ENCODE assay signal across 11 mouse cellular contexts in the genomic region with DNA sequence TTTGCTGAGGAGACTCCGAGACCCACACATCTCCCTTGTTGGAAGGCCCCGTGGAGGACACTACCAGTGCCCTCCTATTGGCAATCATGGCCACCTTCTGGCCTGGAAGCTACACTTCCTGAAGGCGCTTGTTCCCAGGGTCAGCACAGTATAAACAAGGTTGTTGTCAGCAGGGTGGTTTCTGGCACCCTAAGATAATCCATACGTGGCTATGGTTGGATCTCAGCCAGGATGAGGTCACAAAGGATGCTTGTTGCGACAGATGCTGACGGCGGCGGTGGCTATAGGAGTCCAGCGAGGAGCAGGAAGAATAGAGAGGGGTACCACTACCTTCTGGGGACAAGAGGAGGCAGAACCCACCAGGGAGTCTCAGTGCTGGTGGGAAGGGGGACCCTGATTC. TPM values are rescaled to one million over a fixed set of nuclear protein-coding genes. Genes with fewer than 3 reads are reported as not detected.
A peak's percentile ranks its signal among the peaks of the same experiment; 100 is the strongest.
DNase-seq lines count a peak whose midpoint lies in the region; ATAC-seq and TF ChIP-seq lines count a peak whose summit lies in the region.
"Had no signal": no experiment of that assay in that cellular context is flagged by ENCODE, and none has a peak within 500 bp of the region (broad histone marks: within the 10 kb centered on the region; RNA-seq: fewer than 3 reads in every experiment).

No protein-coding gene starts in this region.

- no peak for ATAC-seq in kidney, embryonic 14.5 days (ENCODE audit: low FRiP score, low TSS enrichment)
- no peak for ATAC-seq in limb, embryonic 13.5 days (ENCODE audit: low FRiP score, low read depth)

- H3K27ac ChIP-seq in kidney, embryonic 14.5 days (ENCODE audit: low read depth, low read length): peak overlapping the region; percentile 14; the same call in 1 of the 2 replicates
- peak overlapping the region; percentile 82 for H3K27ac ChIP-seq in bone marrow macrophage, adult 2 months (ENCODE audit: insufficient read depth, low read depth, low read length)
- H3K27ac ChIP-seq in limb, embryonic 13.5 days: peak overlapping the region; percentile 22; the same call in 1 of the 2 replicates
- H3K27ac ChIP-seq in small intestine, adult 2 months (ENCODE audit: insufficient read depth, low read depth, low read length): peak overlapping the region; percentile 97
- H3K27ac ChIP-seq in left cerebral cortex, adult 2 months: no peak overlapping the region
- H3K27ac ChIP-seq: embryonic facial prominence, embryonic 13.5 days had no signal

- no peak for TF ChIP-seq POLR2A in bone marrow macrophage, adult 2 months (IDR thresholded peaks at IDR 0.05; ENCODE audit: borderline replicate concordance, low read depth, low read length)
- TF ChIP-seq POLR2A in small intestine, adult 2 months (IDR thresholded peaks at IDR 0.05; ENCODE audit: low read depth, low read length): no peak

- no peak overlapping the region for H3K4me2 ChIP-seq in kidney, embryonic 14.5 days (replicated peaks; ENCODE audit: low read depth, low read length)
- no peak overlapping the region for H3K4me2 ChIP-seq in limb, embryonic 13.5 days (replicated peaks)
- H3K4me2 ChIP-seq: embryonic facial prominence, embryonic 13.5 days had no signal

- H3K27me3 ChIP-seq in kidney, embryonic 14.5 days (ENCODE audit: control insufficient read depth, insufficient read depth, low read length): no peaks in the 10 kb centered on the region
- no peaks in the 10 kb centered on the region for H3K27me3 ChIP-seq in limb, embryonic 13.5 days
- H3K27me3 ChIP-seq in small intestine, adult 2 months (ENCODE audit: control insufficient read depth, insufficient read depth, low read length): no peaks in the 10 kb centered on the region
- H3K27me3 ChIP-seq: embryonic facial prominence, embryonic 13.5 days had no signal

- intact Hi-C loops in left cerebral cortex, adult 2 months (cut with DNase I): no loop called here

- H3K36me3 ChIP-seq in kidney, embryonic 14.5 days (ENCODE audit: control insufficient read depth, insufficient read depth, low read length): no peaks in the 10 kb centered on the region
- H3K36me3 ChIP-seq in limb, embryonic 13.5 days: no peaks in the 10 kb centered on the region
- H3K36me3 ChIP-seq in small intestine, adult 2 months (ENCODE audit: control insufficient read depth, insufficient read depth, low read length): no peaks in the 10 kb centered on the region
- H3K36me3 ChIP-seq: embryonic facial prominence, embryonic 13.5 days had no signal

- H3K9ac ChIP-seq in kidney, embryonic 14.5 days (ENCODE audit: low read depth, low read length): no peak overlapping the region
- peak overlapping the region; percentile 13; the same call in 1 of the 2 replicates for H3K9ac ChIP-seq in limb, embryonic 13.5 days
- H3K9ac ChIP-seq: embryonic facial prominence, embryonic 13.5 days had no signal

- no peaks in the 10 kb centered on the region for H3K9me3 ChIP-seq in kidney, embryonic 14.5 days (ENCODE audit: control insufficient read depth, low read length)
- no peaks in the 10 kb centered on the region for H3K9me3 ChIP-seq in limb, embryonic 13.5 days
- H3K9me3 ChIP-seq: embryonic facial prominence, embryonic 13.5 days had no signal

- no peak overlapping the region for H3K4me3 ChIP-seq in kidney, embryonic 14.5 days (ENCODE audit: low read length)
- 0 out of 2 replicates have a peak overlapping the region, but pooled peaks have one; percentile 1 for H3K4me3 ChIP-seq in bone marrow macrophage, adult 2 months (ENCODE audit: insufficient read depth, low read length)
- no peak overlapping the region for H3K4me3 ChIP-seq in limb, embryonic 13.5 days
- H3K4me3 ChIP-seq in small intestine, adult 2 months (ENCODE audit: low read depth, low read length): no peak overlapping the region
- H3K4me3 ChIP-seq in left cerebral cortex, adult 2 months: no peak overlapping the region
- H3K4me3 ChIP-seq: embryonic facial prominence, embryonic 13.5 days; heart, adult 2 months had no signal

- H3K4me1 ChIP-seq in kidney, embryonic 14.5 days (ENCODE audit: control insufficient read depth, insufficient read depth, low read length): peaks cover 40% of the 10 kb centered on the region
- peaks cover 56% of the 10 kb centered on the region for H3K4me1 ChIP-seq in bone marrow macrophage, adult 2 months (ENCODE audit: control insufficient read depth, insufficient read depth, low read length)
- H3K4me1 ChIP-seq in limb, embryonic 13.5 days: peaks cover 54% of the 10 kb centered on the region
- H3K4me1 ChIP-seq in small intestine, adult 2 months (ENCODE audit: control insufficient read depth, insufficient read depth, insufficient read length, low read length): peaks cover 57% of the 10 kb centered on the region

- TF ChIP-seq CTCF in bone marrow macrophage, adult 2 months (IDR thresholded peaks at IDR 0.05; ENCODE audit: low read depth, low read length): no peak
- no peak for TF ChIP-seq CTCF in small intestine, adult 2 months (IDR thresholded peaks at IDR 0.05; ENCODE audit: extremely low read depth, insufficient read length, insufficient replicate concordance, low read depth, low read length)
- no peak for TF ChIP-seq CTCF in left cerebral cortex, adult 2 months (IDR thresholded peaks at IDR 0.05)

- no peak for DNase-seq in kidney, adult 11 months
- DNase-seq in frontal cortex, postnatal 36 days (ENCODE audit: low spot score in 2 of 2): no peak
- no peak for DNase-seq in left cerebral cortex, adult 2 months (ENCODE audit: extremely low spot score in 1 of 2, low spot score in 2 of 2)
- DNase-seq in c-Kit-positive CD71-positive TER-119-positive erythroid progenitor cells, embryonic 14.5 days (ENCODE audit: low spot score): no peak

- WGBS in kidney, embryonic 14.5 days: 74% methylated on average over 9 of the region's 9 CpGs
- WGBS in limb, embryonic 13.5 days: 73% methylated on average over 9 of the region's 9 CpGs
- 27% methylated on average over 9 of the region's 9 CpGs for WGBS in small intestine, adult 2 months

RNA-seq across cellular contexts. Expression of a gene that starts 4.5 kb away (rescaled TPM):
- polyA plus RNA-seq in kidney, embryonic 14.5 days (2014; fragmentation: Nextera tagmentation; extraction: Ambion mirVana): 129 and 174 TPM in 2 replicates
- polyA plus RNA-seq in bone marrow macrophage, adult 2 months (2012; ENCODE audit: insufficient read depth, insufficient read length, missing spikeins): 56.8 and 70.1 TPM in 2 replicates
- polyA plus RNA-seq in limb, embryonic 13.5 days (2015; fragmentation: Nextera tagmentation; extraction: Ambion mirVana): 133 and 137 TPM in 2 replicates
- 22.8 and 52.2 TPM in 2 replicates for polyA plus RNA-seq in small intestine, adult 2 months (2012; rRNA removed)
- 1 to 10 TPM in 1 of 2 experiments, under 1 TPM in 1; 0.81 to 1.0 TPM for total RNA-seq in left cerebral cortex, adult 2 months (2021)

RNA-seq across cellular contexts. Expression of a gene that starts 4.7 kb away (rescaled TPM):
- polyA plus RNA-seq in kidney, embryonic 14.5 days (2014; fragmentation: Nextera tagmentation; extraction: Ambion mirVana): 3.6 and 4.1 TPM in 2 replicates
- 3.5 and 9.9 TPM in 2 replicates for polyA plus RNA-seq in bone marrow macrophage, adult 2 months (2012; ENCODE audit: insufficient read depth, insufficient read length, missing spikeins)
- polyA plus RNA-seq in limb, embryonic 13.5 days (2015; fragmentation: Nextera tagmentation; extraction: Ambion mirVana): 5.6 and 6.2 TPM in 2 replicates
- polyA plus RNA-seq in small intestine, adult 2 months (2012; rRNA removed): 4.3 and 11.1 TPM in 2 replicates
- 1 to 10 TPM; 5.2 to 8.5 TPM for total RNA-seq in left cerebral cortex, adult 2 months (2021)

RNA-seq across cellular contexts. Expression of a gene that starts 18.6 kb away (rescaled TPM):
- polyA plus RNA-seq in kidney, embryonic 14.5 days (2014; fragmentation: Nextera tagmentation; extraction: Ambion mirVana): 350 and 420 TPM in 2 replicates
- 97.3 and 103 TPM in 2 replicates for polyA plus RNA-seq in bone marrow macrophage, adult 2 months (2012; ENCODE audit: insufficient read depth, insufficient read length, missing spikeins)
- polyA plus RNA-seq in limb, embryonic 13.5 days (2015; fragmentation: Nextera tagmentation; extraction: Ambion mirVana): 307 and 322 TPM in 2 replicates
- polyA plus RNA-seq in small intestine, adult 2 months (2012; rRNA removed): 4.3 and 9.5 TPM in 2 replicates
- 1 to 10 TPM in 1 of 2 experiments, under 1 TPM in 1; 0.95 to 1.3 TPM for total RNA-seq in left cerebral cortex, adult 2 months (2021)

RNA-seq across cellular contexts. Expression of a gene that starts 20.9 kb away (rescaled TPM):
- 0.58 and 0.59 TPM in 2 replicates for polyA plus RNA-seq in kidney, embryonic 14.5 days (2014; fragmentation: Nextera tagmentation; extraction: Ambion mirVana)
- polyA plus RNA-seq in bone marrow macrophage, adult 2 months (2012; ENCODE audit: insufficient read depth, insufficient read length, missing spikeins): 4.0 and 5.0 TPM in 2 replicates
- polyA plus RNA-seq in limb, embryonic 13.5 days (2015; fragmentation: Nextera tagmentation; extraction: Ambion mirVana): 0.60 and 0.72 TPM in 2 replicates
- 0.06 TPM in 1 of 2 replicates, not detected in the other for polyA plus RNA-seq in small intestine, adult 2 months (2012; rRNA removed)
- total RNA-seq in left cerebral cortex, adult 2 months (2021): 1 to 10 TPM; 2.3 to 4.6 TPM
- total RNA-seq: midbrain, postnatal 0 days had no signal

RNA-seq across cellular contexts. Expression of a gene that starts 20.9 kb away (rescaled TPM):
- 75.1 and 85.7 TPM in 2 replicates for polyA plus RNA-seq in kidney, embryonic 14.5 days (2014; fragmentation: Nextera tagmentation; extraction: Ambion mirVana)
- 183 and 189 TPM in 2 replicates for polyA plus RNA-seq in bone marrow macrophage, adult 2 months (2012; ENCODE audit: insufficient read depth, insufficient read length, missing spikeins)
- polyA plus RNA-seq in limb, embryonic 13.5 days (2015; fragmentation: Nextera tagmentation; extraction: Ambion mirVana): 38.4 and 39.5 TPM in 2 replicates
- 183 and 229 TPM in 2 replicates for polyA plus RNA-seq in small intestine, adult 2 months (2012; rRNA removed)
- 10 to 100 TPM in 1 of 2 experiments, 1 to 10 TPM in 1; 8.7 to 11.1 TPM for total RNA-seq in left cerebral cortex, adult 2 months (2021)
